Mouse (Mus musculus) limb, embryonic 14.5 days (tissue): ENCODE data around the gene Pde6b. TPM values are rescaled to one million over a fixed set of nuclear protein-coding genes. Genes with fewer than 3 reads are reported as not detected.

Experiments used
- ATAC-seq: fragments of 200-750 bp; cut with Nextera tagmentation; 2 replicates; pipeline ENCODE4 v1.8.0; 2017; ENCODE audit warnings: low read depth, moderate number of reproducible peaks, moderate TSS enrichment; ENCODE audit not compliant: low FRiP score
- DNase-seq: peaks from one replicate; pipeline ENCODE4 v3.0.0-alpha.2; 2015; ENCODE audit warnings: low spot score
- H3K27ac ChIP-seq: fragments of 300-500 bp; sonication (generic); replicated peaks from 2 replicates; pipeline ENCODE4 v1.5.1; 2014; ENCODE audit warnings: low read depth, mild to moderate bottlenecking, low read length, moderate library complexity, mixed read lengths
- H3K27me3 ChIP-seq: fragments of 300-500 bp; sonication (generic); 2 replicates; pipeline ENCODE4 v1.6.1; 2014; ENCODE audit warnings: low read length, mixed read lengths; ENCODE audit not compliant: control insufficient read depth, insufficient read depth
- H3K36me3 ChIP-seq: fragments of 300-500 bp; sonication (generic); 2 replicates; pipeline ENCODE4 v1.6.1; 2014; ENCODE audit warnings: mild to moderate bottlenecking, low read length, moderate library complexity, mixed read lengths; ENCODE audit not compliant: control insufficient read depth, insufficient read depth
- H3K4me1 ChIP-seq: fragments of 300-500 bp; sonication (generic); 2 replicates; pipeline ENCODE4 v1.6.1; 2014; ENCODE audit warnings: antibody characterized with exemption, low read length, mixed read lengths; ENCODE audit not compliant: control insufficient read depth, insufficient read depth
- H3K4me2 ChIP-seq: fragments of 300-500 bp; sonication (generic); replicated peaks from 2 replicates; pipeline ENCODE4 v1.6.1; 2014; ENCODE audit warnings: low read depth, mild to moderate bottlenecking, low read length, moderate library complexity; ENCODE audit not compliant: severe bottlenecking
- H3K4me3 ChIP-seq: fragments of 300-500 bp; sonication (generic); replicated peaks from 2 replicates; pipeline ENCODE4 v1.5.1; 2014; ENCODE audit warnings: low read length
- H3K9ac ChIP-seq: fragments of 300-500 bp; sonication (generic); 2 replicates; pipeline ENCODE4 v1.6.1; 2014; ENCODE audit warnings: mild to moderate bottlenecking, low read depth, low read length, moderate library complexity; ENCODE audit not compliant: severe bottlenecking
- H3K9me3 ChIP-seq: fragments of 300-500 bp; sonication (generic); 2 replicates; pipeline ENCODE4 v1.6.1; 2016; ENCODE audit warnings: low read length; ENCODE audit not compliant: control insufficient read depth
- POLR2A ChIP-seq: fragments of 200-500 bp; IDR thresholded peaks from 2 replicates; pipeline ENCODE4 v1.8.0; 2012; ENCODE audit warnings: inconsistent platforms, mild to moderate bottlenecking, moderate library complexity, borderline replicate concordance; ENCODE audit not compliant: insufficient read depth, insufficient read length; ENCODE audit errors: extremely low read depth
- WGBS: fragments of 180-500 bp; shearing (Covaris S2); extraction: QIAGEN DNeasy Blood & Tissue Kit; methylation state at CpG from one replicate; pipeline ENCODE4 v1.1.7; 2014; 5-methylcytosine and 5-hydroxymethylcytosine counted together
- polyA plus RNA-seq, 2 experiments: library from polyadenylated mRNA; depleted of rRNA in 1 of 2; stranded (reverse) in 1 of 2; unstranded in 1 of 2; fragments of >200 nt; fragmentation: Nextera tagmentation in 1 of 2; extraction: Ambion mirVana in 1 of 2; gene quantifications; 2 replicates each; pipeline versions ENCODE4 v1.2.1 to v1.2.3; 2012 to 2014

Pde6b gene
- polyA plus RNA-seq, 2 experiments, result not detected

GRCm38 (mm10) chr5:108423427-108423826, 35.2 kb downstream of the Pde6b start:
- no peak for TF ChIP-seq POLR2A

GRCm38 (mm10) chr5:108427186-108427585, 39.0 kb downstream of the Pde6b start:
- no peaks in the 10 kb centered on the region for H3K9me3 ChIP-seq
- no peak overlapping the region for H3K27ac ChIP-seq
- peak; percentile 21 for DNase-seq
- H3K27me3 ChIP-seq, result no peaks in the 10 kb centered on the region
- 56% methylated on average over 1 of the region's 1 CpGs for WGBS
- H3K36me3 ChIP-seq, result peaks cover 23% of the 10 kb centered on the region
- H3K4me2 ChIP-seq, result no peak overlapping the region
- H3K4me1 ChIP-seq, result no peaks in the 10 kb centered on the region
- no peak overlapping the region for H3K4me3 ChIP-seq
- TF ChIP-seq POLR2A, result no peak
- 0 out of 2 replicates have a peak, but pooled peaks have one; percentile 47 for ATAC-seq
- no peak overlapping the region for H3K9ac ChIP-seq

More at GRCm38 (mm10) chr5:108423427-108423826, 35.2 kb downstream of the Pde6b start:
- Histone ChIP-seq H3K36me3 (no peaks in the 10 kb centered on the region), H3K9me3 (no peaks in the 10 kb centered on the region), H3K4me3 (no peak overlapping the region), H3K4me1 (no peaks in the 10 kb centered on the region), H3K4me2 (no peak overlapping the region), H3K9ac (no peak overlapping the region), H3K27ac (no peak overlapping the region), H3K27me3 (no peaks in the 10 kb centered on the region)
- no peak for DNase-seq
- WGBS, result 91% methylated on average over 2 of the region's 2 CpGs
- ATAC-seq, result no peak

- no peak overlapping the region for H3K4me2 ChIP-seq
- WGBS, result 94% methylated on average over 6 of the region's 6 CpGs
Measured at GRCm38 (mm10) chr5:108431196-108431595, 43.0 kb downstream of the Pde6b start.

GRCm38 (mm10) chr5:108433804-108434587, 45.8 kb downstream of the Pde6b start, which contains the start of gene Atp5k:
TSS of gene Atp5k (minus strand) at chr5:108434448.
- TF ChIP-seq POLR2A, result no peak
- H3K36me3 ChIP-seq, result peaks cover 27% of the 10 kb centered on the region
- peak within 1 kb of the TSS; percentile 79 for H3K4me2 ChIP-seq
- H3K9me3 ChIP-seq, result no peaks in the 10 kb centered on the region
- under 1% methylated on average over 42 of the region's 42 CpGs for WGBS
- peak within 1 kb of the TSS; percentile 76 for H3K9ac ChIP-seq
- H3K4me1 ChIP-seq, result peaks cover 9% of the 10 kb centered on the region; the same call in 1 of the 2 replicates
- H3K27ac ChIP-seq, result no peak within 1 kb of the TSS
- peak within 1 kb of the TSS; percentile 69 for H3K4me3 ChIP-seq
- no peaks in the 10 kb centered on the region for H3K27me3 ChIP-seq
- ATAC-seq (peak; percentile 85), DNase-seq (peak; percentile 95)

More at GRCm38 (mm10) chr5:108431196-108431595, 43.0 kb downstream of the Pde6b start:
- no peak for TF ChIP-seq POLR2A
- Histone ChIP-seq H3K27ac (no peak overlapping the region), H3K4me1 (peaks cover 9% of the 10 kb centered on the region; the same call in 1 of the 2 replicates), H3K4me3 (no peak overlapping the region), H3K9me3 (no peaks in the 10 kb centered on the region), H3K27me3 (no peaks in the 10 kb centered on the region), H3K36me3 (peaks cover 27% of the 10 kb centered on the region), H3K9ac (no peak overlapping the region)
- ATAC-seq (no peak), DNase-seq (no peak)

GRCm38 (mm10) chr5:108436101-108436500, 47.9 kb downstream of the Pde6b start:
- H3K9ac ChIP-seq, result no peak overlapping the region
- H3K4me2 ChIP-seq, result no peak overlapping the region
- 59% methylated on average over 2 of the region's 2 CpGs for WGBS
- H3K4me3 ChIP-seq, result no peak overlapping the region
- peak; percentile 48; the same call in 1 of the 2 replicates for ATAC-seq
- no peaks in the 10 kb centered on the region for H3K9me3 ChIP-seq
- no peak overlapping the region for H3K27ac ChIP-seq
- TF ChIP-seq POLR2A, result no peak
- peaks cover 14% of the 10 kb centered on the region for H3K36me3 ChIP-seq
- DNase-seq, result peak; percentile 40
- H3K4me1 ChIP-seq, result peaks cover 9% of the 10 kb centered on the region; the same call in 1 of the 2 replicates
- no peaks in the 10 kb centered on the region for H3K27me3 ChIP-seq
